Mouse (Mus musculus) bone marrow, adult 2 months (tissue): Measurements from ENCODE around the gene Rasl11a. TPM values are rescaled to one million over a fixed set of nuclear protein-coding genes. Genes with fewer than 3 reads are reported as not detected.

Experiments
- H3K27ac ChIP-seq: fragments of 200-500 bp; 2 replicates; pipeline ENCODE4 v1.5.1; 2012; ENCODE audit warnings: low read depth, mild to moderate bottlenecking, control low read depth, inconsistent platforms, low read length; ENCODE audit not compliant: control insufficient read depth, poor library complexity, insufficient read depth
- H3K4me1 ChIP-seq: fragments of 200-500 bp; 2 replicates; pipeline ENCODE4 v1.6.1; 2011; ENCODE audit warnings: low read length; ENCODE audit not compliant: control insufficient read depth, insufficient read depth
- H3K4me3 ChIP-seq: fragments of 200-500 bp; replicated peaks from 2 replicates; pipeline ENCODE3; 2011; ENCODE audit warnings: mild to moderate bottlenecking, low read depth, low read length, control low read depth; ENCODE audit not compliant: control insufficient read depth
- CTCF ChIP-seq: fragments of 200-500 bp; IDR thresholded peaks from 2 replicates; pipeline ENCODE4 v1.5.1; 2011; ENCODE audit warnings: low read length, control low read depth; ENCODE audit not compliant: control insufficient read depth, insufficient read depth
- POLR2A ChIP-seq: fragments of 200-500 bp; IDR thresholded peaks from 2 replicates; pipeline ENCODE4 v1.6.1; 2011; ENCODE audit warnings: low read depth, mild to moderate bottlenecking, control low read depth, low read length, borderline replicate concordance; ENCODE audit not compliant: control insufficient read depth
- WGBS: fragments of 180-500 bp; shearing (Covaris S2); methylation state at CpG from one replicate; pipeline ENCODE4 v1.1.7; 2018; 5-methylcytosine and 5-hydroxymethylcytosine counted together
- polyA plus RNA-seq: library from polyadenylated mRNA; stranded (reverse); fragments of >200 nt; gene quantifications from 2 replicates; pipeline ENCODE4 v1.2.4, GENCODE M21; 2011; ENCODE audit warnings: low replicate concordance; ENCODE audit not compliant: missing spikeins, insufficient read depth, insufficient read length

The Rasl11a gene
- polyA plus RNA-seq, 1 experiment = not detected

DNA sequence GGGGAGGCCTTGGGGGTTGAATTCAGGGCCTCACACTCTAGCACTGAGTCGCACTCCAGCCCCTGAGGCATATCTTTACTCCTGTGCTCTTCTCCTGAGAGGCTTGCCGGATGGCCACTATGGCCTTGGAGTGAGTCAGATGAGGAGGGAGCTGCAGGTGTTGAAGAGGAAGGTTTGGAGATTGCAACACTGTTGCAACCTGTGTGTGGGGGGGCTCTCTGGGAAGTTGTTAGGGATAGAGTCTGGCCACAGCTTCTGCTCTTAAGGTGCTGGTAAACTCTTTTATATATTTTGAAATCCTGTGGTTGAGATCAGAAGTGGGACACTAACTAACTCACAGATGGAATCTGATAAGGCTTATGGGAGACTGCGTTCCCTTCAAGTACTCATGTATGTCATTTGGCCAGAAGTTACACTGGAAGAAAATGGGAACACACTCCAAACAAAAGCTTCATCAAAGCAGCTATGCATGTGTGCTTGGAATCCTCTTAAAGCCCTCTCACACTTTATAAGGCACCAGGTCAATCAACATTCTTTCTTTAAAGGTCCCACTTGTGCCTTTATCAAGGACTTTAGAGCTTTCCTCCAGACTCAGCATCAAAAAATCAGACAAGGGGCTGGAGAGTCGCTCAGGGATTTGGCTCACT, 4.2 kb downstream of the Rasl11a start:
- no peak for TF ChIP-seq CTCF
- TF ChIP-seq POLR2A = no peak
- WGBS = 59% methylated on average over 4 of the region's 4 CpGs
- H3K4me1 ChIP-seq = no peaks in the 10 kb centered on the region; the same call in 1 of the 2 replicates
- no peak overlapping the region for H3K27ac ChIP-seq
- H3K4me3 ChIP-seq = no peak overlapping the region

DNA sequence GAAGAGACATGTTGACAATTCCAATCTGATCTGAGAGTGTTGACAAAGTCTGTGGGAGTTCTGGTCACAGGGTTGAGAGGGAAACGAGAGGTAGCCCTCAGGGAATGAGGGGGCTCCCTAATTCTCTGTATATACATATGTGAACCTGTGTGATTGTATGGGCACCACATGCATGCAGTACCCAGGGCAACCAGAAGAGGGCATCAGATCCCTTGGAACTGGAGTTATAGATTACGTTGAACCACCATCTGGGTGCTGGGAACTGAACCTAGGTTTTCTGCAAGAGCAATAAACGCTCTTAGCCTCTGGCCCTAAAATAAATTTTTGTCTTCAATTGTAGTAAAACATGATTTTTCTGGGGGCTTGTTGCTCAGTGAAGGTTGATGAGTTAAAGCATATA, 11.2 kb downstream of the Rasl11a start:
- H3K27ac ChIP-seq = no peak overlapping the region
- 83% methylated on average over 3 of the region's 3 CpGs for WGBS
- no peak for TF ChIP-seq POLR2A
- no peak for TF ChIP-seq CTCF
- H3K4me3 ChIP-seq = no peak overlapping the region
- H3K4me1 ChIP-seq = no peaks in the 10 kb centered on the region; the same call in 1 of the 2 replicates

DNA sequence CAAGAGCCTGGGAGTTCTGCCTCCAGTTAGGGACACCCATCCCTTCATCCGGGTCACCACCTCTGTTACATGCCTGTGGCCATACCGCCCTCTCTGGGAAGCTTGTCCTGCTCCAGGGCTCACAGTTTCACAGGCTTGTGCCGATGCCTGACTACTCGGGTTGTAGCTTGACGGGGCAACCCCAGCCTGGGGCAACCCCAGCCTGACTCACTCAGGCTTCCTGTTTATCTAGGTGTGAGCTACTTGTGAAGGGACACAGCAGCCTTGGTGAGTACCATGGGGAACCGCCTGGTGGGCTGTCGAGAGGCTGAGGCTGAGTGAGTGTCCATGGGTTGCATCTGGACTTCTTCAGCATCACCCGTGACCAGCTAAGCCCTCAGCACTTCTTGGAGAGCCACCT, 12.7 kb downstream of the Rasl11a start:
- WGBS = 64% methylated on average over 8 of the region's 8 CpGs
- Histone ChIP-seq H3K27ac (no peak overlapping the region), H3K4me1 (no peaks in the 10 kb centered on the region; the same call in 1 of the 2 replicates), H3K4me3 (no peak overlapping the region)
- no peak for TF ChIP-seq POLR2A
- TF ChIP-seq CTCF = no peak

DNA sequence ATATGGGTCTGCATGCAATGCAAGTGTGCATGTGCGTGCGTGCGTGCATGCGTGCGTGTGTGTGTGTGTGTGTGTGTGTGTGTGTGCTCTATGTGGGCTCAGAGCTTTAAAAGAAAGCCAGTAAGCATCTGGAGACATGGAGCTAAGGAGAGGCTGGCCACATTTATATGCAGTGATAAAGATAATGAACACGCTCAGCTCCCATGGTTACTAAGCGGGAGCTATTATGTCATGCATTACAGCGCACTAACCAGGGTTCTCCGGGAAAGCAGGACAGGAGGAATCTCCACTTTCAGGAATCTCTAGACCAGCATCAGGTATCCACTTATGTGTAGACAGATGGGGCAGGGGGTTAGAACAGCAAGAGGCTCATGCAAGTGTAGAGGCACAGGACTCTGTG, 13.9 kb downstream of the Rasl11a start:
- Histone ChIP-seq H3K4me1 (no peaks in the 10 kb centered on the region), H3K27ac (no peak overlapping the region), H3K4me3 (no peak overlapping the region)
- TF ChIP-seq POLR2A (no peak), CTCF (no peak)
- 89% methylated on average over 9 of the region's 9 CpGs for WGBS

DNA sequence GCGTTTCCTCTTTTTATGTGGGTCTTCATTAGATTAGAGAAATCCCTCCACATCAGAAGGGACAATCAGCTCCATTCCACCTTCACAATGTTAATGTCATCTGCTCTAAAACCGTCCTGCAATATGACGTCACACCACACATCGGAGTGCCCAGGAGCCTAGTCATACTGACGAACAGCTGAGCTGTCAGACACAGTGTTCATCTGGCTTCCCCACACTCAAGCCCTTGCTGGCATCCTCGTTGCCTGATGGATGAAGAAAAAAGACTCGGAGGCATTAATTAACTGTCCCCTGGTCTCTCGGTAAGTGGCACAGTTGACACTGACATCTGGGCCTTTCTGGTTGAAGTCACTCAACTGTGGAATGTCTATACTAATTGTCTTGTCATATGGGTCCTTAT, 14.4 kb downstream of the Rasl11a start:
- no peak for TF ChIP-seq POLR2A
- TF ChIP-seq CTCF = no peak

GRCm38 (mm10) chr5:146860222-146860998, 15.5 kb downstream of the Rasl11a start:
- no peak overlapping the region for H3K4me3 ChIP-seq
- H3K4me1 ChIP-seq = no peaks in the 10 kb centered on the region; the same call in 1 of the 2 replicates
- TF ChIP-seq CTCF = no peak
- TF ChIP-seq POLR2A = no peak
- WGBS = 69% methylated on average over 18 of the region's 18 CpGs
- no peak overlapping the region for H3K27ac ChIP-seq

More for the DNA sequence above, 14.4 kb downstream of the Rasl11a start:
- no peak overlapping the region for H3K4me3 ChIP-seq
- H3K4me1 ChIP-seq = no peaks in the 10 kb centered on the region
- H3K27ac ChIP-seq = no peak overlapping the region
- WGBS = 80% methylated on average over 8 of the region's 8 CpGs

DNA sequence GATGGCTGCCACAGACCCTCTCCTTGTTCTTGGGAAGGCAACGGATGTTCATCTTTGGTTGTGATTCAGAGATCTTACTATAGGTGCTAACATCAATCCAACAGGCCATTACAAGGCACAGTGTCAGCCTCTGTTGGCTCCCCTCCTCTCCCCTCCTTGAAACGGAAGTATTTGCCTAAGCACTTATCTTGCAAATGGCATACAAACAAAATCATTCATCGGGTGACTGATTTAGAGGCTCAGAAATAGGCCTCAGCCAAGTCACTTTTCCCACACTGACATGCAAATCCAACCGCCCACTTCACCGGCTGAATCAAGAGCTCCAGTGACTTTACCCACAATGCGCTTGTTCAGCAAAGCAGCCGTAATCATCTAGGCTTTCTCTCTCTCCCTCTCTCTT, 16.7 kb downstream of the Rasl11a start:
- Histone ChIP-seq H3K27ac (no peak overlapping the region), H3K4me1 (peaks cover 2% of the 10 kb centered on the region), H3K4me3 (no peak overlapping the region)
- 71% methylated on average over 7 of the region's 7 CpGs for WGBS
- no peak for TF ChIP-seq POLR2A
- no peak for TF ChIP-seq CTCF

DNA sequence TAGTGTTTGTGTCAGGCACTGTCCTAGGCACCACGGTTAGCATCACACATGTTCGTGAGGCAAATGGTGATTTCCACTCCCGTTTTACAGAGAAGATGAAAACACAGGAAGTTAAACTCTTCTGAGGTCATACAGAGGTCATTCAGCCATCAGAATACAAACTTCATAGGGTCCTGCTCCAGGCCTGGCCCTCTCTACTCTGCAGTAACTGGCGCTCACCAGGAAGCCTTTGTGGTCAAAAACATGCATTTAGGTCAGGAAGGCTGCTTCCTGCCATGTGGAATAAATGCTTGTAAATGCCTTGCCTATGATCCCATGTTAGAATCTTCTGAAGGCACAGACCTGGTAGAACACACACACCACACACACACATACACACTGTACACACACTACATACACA, 20.6 kb downstream of the Rasl11a start:
- TF ChIP-seq POLR2A (no peak), CTCF (no peak)
- Histone ChIP-seq H3K27ac (no peak overlapping the region), H3K4me3 (no peak overlapping the region), H3K4me1 (peaks cover 2% of the 10 kb centered on the region)
- 21% methylated on average over 4 of the region's 4 CpGs for WGBS
